Mouse (Mus musculus): ENCODE measurements around the gene Trpv5.

The Trpv5 gene

DNA sequence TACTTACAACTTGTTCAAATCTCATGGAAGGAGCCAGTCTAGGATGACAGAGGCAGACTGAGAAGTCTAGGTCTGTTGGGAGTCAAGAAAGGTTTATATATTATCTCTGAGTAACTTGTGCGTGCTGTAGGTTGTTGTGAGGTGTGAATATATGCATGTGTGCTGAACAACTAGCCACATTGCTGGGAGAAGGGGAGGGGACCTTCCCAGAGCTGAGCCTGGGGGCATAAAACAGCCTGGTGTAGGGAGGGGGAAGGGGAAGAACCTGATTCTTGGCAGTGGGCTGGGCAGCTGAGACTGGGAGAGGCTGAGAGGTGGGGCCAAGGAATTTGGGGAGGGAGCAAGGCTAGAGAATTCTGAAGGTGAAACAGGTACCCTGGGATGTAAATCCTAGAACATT is at the start of gene Trpv5:
Gene Trpv5, minus strand, starts transcription at position 101 of the 400 bp plus-strand sequence.
- DNase-seq = peak; percentile 59

DNA sequence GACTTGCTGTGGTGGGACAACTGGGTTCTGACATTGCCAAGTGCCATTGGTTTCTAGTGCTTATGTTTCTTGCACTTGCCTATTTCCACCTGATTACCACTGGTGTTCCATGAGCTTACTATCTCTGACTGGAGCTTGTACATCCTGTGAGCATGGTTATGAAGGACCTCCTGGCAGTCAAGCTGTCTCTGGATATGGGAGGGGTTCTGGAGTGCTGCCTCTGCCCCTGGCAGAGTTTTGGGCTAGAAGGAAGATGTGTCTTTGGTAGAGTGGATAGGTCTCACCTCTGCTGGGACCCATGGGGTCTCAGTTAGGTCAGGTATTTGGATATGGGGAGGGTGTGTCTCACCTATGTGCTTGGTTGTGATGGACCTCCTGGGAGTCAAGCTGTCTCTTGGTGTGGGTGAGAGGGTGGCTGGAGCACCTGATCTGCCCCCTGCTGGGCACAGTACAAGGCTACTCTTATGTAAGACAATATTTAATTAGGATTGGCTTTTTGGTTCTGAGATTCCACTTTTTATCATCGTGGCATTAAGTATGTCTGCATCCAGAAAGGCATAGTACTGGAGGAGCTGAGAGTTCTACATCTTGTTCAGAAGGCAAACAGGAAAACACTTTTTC is 47.5 kb upstream of the Trpv5 start:
- DNase-seq = peak; percentile 33

DNA sequence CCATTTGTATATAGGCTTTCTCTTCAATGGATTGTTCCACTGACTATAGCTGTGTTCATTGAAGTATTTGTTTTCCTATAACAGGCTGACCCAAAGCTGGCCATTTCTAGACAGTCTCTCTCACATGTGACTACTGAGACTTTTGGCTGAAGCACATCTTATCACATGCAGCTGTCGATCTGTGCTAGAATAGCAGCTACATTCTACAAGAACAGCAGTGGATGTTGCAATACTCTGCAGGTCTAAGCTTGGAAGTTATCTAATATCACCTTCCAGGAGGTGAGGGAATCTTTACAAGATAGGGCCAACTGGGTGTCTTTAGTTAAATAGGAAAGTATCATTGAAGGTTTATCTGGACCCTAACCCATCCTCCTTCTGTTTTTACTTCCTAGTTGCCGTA is 40.9 kb upstream of the Trpv5 start:
- no peak for DNase-seq

DNA sequence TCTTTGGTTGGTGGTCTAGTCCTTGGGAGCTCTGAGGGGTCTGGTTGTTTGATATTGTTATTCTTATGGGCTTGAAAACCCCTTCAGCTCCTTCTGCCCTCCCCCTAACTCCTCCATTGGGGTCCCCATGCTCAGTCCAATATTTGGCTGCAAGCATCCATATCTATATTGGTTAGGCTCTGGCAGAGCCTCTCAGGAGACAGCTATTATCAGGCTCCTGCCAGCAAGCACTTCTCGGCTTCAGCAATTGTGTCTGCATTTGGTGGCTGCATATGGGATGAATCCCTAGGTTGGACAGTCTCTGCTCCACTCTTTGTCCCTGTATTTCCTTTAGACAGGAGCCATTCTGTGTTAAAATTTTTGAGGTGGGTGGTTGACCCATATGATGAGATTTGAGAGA is 29.7 kb upstream of the Trpv5 start:
- DNase-seq = peak; percentile 11

DNA sequence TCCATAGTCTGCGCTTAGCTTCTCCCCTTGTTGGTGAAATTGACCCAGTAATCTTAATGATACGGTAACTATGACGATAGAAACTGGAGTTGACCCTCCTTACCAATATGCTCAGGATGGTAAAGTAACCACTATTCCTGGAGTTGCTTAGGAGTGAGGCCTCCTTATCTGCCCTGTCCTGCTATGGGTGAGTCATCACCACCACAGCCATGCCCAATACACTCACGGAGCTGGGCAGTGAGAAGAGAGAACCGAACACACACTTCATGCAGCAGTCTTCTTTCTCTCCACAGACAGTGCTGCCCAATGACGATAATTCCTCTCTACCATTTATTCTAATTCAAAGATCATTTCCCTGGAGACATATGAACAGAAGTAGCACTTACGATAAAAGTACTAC is 25.7 kb upstream of the Trpv5 start:
- peak; percentile 40 for DNase-seq

DNA sequence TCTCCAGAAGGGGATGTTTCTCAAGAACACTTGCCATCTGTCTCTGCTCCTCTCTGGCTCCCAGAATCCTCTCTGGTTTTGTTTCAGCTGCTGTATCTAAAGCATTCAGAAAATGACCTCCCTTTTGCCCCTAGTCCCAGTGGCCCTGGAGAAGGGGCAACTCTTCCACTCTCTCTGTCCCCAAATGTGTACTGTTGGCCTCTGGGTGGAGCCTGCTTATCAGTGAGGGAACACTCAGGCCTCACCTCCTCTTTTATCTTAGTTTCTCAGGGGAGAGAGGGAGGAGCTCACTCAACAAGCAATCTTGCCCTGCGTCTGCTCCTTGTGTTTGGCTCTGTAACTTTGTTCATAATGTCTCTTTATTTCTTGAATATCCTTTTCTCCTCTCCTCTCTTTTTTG is 23.6 kb upstream of the Trpv5 start, which contains the start of gene Kel:
Gene Kel, minus strand, starts transcription at position 217 of the 400 bp plus-strand sequence.
- peak; percentile 24 for DNase-seq

DNA sequence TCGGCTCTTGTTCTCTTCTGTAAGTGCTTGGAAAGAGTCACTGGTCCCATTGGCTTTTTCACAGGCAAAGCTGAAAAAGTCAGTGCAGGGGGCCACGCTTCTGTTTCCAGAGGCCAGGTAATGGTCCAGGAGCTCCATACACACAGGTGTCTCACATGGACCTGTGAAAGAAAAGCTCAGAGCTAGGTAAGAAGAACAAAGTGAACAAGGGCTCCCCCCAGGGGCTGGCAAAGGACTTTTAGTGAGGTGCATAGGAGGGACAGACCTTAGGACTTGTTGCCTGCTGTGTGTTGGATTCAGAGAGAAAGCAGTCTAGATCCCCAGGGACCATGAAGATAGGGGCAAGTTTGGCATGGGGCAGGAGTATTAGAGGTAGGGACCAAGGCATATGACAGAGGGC is 22.4 kb upstream of the Trpv5 start:
- peak; percentile 72 for DNase-seq

DNA sequence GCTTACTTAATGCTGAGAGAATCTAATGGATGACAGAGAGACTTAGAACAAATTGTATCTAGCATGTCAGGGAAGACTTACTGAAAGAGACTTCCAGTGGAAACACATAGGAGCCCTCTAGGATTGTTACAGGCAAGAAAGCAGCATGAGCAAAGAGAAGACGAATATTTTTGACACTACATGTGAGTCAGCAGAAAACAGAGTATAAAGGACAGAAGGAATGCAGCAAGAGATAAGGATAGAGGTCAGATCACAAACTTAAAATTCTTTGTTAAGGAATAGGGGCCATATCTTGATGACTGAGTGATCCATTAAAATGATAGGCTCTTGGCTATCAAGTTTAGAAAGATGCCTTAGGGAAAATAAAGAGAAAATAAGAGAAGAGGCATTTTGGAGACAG is 20.7 kb upstream of the Trpv5 start:
- no peak for DNase-seq

DNA sequence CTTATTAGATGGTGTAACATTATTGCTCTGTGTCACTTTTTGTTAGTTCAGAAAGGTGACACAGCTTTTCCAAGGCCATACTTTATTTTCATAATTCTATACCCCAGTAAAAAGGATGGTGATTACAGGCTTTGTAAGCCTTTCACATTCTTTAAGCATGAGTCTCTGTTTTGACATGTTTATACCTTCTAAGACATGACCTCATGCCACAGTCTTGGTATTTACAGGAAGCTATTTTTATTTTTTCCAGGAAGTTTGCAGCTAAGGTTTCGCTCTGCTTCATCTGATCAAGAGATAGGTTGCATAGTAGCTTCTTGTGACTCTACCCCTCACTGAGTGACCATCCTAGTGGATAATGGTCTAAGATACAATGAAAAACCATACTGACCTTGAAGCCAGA is 13.8 kb upstream of the Trpv5 start:
- DNase-seq = no peak

DNA sequence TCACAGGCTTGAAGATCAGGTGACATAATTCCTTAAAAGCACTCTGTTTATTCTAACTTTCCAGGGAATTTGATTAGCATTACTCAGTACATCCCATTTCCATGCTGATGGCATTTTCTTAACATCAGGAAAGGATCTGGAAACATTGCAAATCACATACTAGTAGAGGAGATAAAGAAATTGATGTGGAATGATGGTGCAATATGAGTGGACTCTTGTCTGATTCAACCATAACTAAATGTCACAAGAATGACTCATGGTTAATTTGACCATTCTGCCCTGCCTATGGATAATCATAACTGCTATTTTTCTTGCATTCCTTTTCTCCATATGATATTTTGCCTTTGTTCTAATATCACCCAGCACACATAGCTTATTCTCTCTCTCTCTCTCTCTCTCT is 11.6 kb upstream of the Trpv5 start:
- no peak for DNase-seq

DNA sequence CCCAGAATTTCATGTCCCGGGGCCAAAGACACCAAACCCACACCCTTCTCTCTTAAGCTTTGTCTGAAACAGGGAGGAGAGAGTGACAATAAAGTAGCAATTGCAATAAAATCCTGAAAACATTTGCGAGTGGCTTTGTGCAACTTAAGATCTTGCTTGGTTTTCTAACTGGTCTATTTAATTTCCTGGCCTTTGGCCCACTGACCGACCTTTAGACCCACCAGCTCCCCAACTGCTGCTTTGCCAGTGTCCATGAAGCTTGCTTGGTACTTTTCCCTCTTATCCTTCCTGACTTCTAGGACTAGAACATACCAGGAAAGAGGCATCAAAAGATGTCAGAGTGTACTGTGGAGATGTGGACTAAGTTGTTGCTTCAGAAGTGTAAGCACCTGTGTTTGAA is 5.0 kb upstream of the Trpv5 start:
- DNase-seq = no peak

DNA sequence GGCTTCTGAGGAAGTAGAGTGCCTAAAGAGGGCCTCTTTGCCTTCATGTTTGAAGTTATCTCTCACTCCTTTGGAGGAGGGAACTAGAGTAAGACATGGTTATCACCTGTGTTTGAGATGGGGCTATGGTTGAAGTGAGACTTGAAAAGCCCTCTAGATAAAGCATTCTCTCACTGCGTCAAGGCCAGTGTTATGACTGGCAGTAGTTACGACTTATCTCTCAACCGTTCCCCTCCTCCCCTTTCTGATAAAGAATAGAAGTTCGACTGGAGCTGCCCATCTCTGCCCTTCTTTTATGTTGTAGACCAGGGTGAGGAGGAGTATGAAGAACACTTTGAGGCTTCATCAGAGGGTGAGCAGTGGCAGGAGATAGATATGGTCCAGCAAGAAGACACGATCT is 4.3 kb upstream of the Trpv5 start:
- peak; percentile 70 for DNase-seq

DNA sequence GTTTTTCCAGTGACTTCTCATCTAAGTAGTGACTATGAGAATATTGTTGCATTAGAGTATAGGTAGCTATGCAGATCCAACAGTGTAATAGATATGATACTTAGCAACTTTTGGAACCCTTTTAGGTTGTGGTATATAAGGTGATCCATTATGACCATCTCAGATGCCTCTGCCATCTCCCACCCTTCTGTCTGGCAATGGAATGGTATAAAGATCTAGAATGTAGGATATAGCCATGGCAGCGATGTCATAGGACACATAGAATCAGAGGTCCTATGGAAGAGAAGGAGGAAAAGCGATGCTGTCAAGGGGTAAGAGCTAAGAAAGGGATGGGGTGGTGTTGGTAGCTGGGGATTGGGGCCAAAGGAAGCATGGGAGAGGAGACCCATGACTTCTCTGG is 3.6 kb upstream of the Trpv5 start, which contains the start of gene Llcfc1:
Gene Llcfc1, plus strand, starts transcription at position 301 of the 400 bp plus-strand sequence.
- DNase-seq = peak; percentile 42

DNA sequence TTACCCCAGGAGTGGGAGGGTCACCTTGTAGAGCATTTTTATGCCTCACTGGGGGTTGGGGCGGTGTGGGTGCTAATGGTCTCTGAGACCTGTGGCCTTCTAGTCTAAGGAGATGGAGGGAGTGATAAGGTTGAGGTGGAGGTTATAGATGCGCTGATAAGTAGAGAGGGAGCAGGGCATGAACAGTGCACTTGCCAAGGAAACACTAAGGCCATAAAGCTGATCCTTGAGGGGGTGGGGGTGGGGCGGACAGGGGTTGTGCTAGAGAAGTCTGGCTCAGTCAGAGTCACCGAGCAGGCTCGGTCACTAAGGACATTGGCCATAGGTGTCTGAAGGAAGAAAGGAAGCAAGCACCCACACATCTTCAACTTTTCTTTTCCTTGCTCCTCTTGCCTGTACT is 1.1 kb upstream of the Trpv5 start:
- DNase-seq = peak; percentile 43

DNA sequence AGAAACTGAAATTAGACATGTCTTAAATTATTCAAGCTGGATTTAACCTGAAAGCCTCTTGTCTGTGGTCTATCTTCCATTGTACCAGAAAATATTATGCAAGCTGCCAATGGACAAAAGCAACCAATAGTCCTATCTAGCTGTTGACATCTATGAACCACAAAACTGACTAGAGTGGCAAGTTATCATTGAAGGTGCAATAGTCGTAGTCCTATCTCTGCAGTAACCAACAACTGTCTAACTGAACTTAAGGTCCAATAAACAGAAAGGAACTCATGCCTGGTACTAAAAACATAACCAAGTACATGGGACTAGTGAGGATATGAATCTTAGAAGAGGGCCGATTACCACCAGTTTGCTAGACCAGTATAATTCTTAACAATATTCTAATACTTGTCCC is 4.0 kb downstream of the Trpv5 start:
- no peak for DNase-seq

DNA sequence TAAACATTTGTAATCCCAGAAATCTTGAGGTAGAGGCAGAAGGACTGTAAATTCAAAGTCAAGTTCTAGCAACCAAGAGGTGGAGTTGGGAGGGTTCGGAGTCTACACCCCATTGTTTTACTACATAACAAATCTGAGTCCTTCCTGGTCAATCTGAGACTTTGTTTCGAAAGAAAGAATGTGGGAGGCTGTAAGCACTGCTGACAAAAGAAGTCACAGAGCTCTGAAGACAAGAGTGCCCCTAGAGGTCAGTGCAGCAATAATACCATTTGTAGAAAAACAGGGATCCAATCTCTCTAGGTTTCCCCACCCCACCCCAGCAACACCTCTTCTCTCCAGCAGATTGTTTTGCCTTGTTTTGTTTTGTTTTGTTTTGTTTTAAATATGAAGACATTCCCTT is 18.2 kb downstream of the Trpv5 start:
- no peak for DNase-seq

DNA sequence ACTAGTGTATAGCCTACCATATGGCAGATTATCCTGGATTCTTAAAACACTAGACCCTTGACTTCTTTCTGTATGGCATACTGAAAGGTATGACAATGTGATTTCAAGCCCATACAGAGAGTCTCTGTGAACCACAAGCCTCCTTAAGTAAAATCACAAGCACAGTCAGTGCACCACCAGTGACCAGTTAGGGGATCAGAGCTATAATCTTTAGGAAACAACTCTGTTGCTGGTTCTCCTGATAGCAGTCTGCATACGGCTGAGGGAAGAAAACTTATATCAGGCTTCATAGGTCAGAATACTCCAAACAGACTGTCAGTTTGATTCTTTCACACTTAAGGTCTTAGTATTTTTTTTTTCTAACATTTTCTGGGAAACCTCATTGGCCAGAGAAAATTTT is 22.1 kb downstream of the Trpv5 start:
- DNase-seq = no peak

DNA sequence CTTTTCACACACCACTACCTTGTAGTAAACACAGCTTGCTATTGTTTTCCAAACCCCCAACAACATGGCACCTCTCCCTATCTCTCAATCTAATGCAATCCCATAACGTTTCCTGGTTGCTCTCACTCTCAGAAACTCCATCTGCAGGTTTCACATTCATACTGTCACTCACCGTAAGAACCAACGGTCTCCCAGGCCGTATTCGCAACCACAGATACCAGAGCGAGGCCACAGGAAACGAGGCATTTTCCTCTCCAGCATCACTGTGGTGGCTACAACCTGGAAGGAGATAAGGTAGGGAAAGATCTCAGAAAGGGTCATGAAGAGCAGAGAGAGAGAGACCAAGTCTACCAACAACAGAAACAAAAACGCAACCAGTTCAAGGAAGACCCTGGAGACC is 25.9 kb downstream of the Trpv5 start:
- no peak for DNase-seq

DNA sequence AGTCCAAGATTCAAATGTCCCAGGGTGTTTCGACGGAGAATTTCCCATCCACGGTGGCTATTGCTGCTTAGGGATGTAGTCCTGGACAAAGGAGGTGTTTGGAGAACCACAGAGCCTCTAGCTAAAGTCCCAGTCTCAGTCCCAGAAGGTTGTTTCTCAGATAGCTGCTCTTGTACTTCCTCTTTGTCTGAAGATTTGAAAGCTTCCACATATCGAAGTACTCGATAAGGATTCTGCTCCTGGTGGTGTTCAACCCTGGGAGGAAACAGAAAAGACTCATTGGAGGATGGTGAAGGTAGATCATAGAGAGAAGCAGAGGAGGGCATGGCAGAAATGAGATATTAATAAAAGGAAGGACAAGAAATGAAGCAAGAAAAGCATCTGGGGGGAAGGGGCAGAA is 27.4 kb downstream of the Trpv5 start:
- DNase-seq = no peak

DNA sequence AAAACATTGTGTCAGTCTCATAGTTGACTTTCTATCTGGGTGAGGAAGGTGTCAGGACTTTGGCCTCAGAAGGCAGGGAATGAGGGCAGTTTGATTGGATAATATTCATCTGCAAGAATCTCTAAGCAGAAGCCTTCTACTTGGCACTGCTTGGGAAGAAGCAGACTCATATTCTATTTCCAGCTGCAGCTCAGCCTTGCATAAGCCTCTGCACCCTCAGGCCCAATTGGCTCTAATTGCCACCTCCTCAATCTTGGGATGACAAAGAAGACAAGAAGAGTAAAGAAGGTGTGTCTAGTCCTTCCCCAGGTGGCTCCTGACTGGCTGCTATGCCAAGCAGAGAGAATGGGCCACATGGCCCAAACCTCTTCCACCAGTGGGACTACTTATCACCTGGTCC is 33.9 kb downstream of the Trpv5 start:
- DNase-seq = no peak

DNA sequence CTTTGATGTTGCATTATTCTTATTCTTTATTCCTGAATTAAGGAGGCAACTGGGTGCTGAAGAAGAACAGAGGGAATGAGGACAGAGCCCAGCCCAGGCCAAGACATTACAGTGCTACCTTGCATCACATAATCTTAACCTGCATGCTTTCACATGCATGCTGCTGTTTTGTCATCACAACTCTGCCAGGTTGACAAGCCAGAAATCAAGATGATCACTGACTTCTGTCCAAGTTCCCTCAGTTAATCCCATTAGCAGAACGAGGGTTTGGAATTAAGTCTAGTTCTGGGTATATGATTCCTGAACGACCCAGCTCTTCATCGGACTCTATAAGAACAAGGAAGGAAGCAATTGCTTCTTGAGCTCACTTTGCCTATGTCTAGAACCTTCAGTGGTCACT is 34.3 kb downstream of the Trpv5 start:
- no peak for DNase-seq

DNA sequence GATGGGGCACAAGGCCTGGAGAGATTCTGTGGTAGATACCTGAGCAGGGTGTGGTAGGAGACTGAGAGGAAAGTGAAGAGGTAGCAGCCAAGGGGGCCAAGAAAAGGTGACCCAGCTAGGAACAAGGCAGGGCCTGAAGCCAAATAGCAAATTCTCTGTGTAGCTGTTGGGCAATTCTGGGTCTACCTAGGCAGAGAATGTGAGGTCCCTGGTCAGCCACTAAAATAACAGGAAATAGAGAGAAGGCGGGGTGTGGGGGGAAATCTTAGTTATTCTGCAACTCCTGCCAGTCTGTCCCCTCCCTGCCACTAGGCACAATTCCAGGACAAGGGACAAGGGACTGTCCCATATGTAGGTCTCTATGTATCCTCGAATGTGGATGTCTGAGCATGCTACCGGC is 37.3 kb downstream of the Trpv5 start:
- no peak for DNase-seq

DNA sequence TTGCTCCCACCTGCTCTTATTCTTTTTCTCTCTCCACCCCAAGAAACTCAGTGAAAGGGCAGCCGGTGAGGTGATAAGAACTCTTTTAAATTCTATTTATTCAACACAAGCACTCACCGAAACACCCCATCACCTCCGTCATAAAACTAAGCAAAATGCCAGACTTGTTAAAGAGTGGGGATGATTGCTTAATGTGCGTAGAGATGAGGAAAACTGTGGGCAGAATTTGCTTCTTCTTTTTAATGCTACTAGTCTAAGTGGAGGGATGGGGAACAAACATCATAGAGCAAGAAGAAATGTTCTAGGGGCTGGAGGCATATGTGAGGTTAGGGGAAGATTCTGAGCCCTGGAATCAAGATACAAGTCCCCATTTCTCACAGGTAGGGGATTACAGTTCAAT is 37.8 kb downstream of the Trpv5 start:
- DNase-seq = no peak

DNA sequence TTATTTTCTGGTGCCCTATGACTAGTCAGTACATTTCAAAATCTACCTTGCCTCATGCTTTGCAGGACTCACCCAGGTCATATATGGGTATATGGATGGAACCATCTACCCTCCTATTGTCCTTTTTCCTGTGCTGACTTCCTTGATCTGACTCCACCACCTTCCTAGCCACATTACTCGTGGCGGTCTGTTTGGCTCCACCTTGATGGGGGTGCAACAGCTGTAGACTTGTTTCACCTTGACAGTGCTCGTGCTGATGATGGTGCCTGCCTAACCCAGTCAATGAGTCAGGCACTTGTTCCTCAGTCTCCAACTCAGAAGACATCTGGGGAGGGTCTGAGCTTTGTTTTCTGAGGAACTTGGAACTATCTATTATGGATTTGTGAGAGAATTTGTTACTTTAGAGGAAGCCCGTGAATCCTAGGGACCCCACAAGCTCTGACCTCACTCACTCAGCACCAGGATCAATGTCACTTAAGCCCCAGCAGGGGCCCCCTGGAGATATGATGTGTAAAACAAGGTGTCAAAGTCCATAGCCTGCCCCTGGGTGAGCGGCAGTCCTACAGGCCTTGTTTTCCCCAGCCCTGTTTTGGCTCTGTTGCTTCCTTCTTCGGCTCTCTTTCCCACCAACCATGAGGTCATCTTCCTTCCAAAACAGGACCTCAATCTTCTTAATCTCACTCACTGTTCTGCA is 39.2 kb downstream of the Trpv5 start:
- peak; percentile 83 for DNase-seq

DNA sequence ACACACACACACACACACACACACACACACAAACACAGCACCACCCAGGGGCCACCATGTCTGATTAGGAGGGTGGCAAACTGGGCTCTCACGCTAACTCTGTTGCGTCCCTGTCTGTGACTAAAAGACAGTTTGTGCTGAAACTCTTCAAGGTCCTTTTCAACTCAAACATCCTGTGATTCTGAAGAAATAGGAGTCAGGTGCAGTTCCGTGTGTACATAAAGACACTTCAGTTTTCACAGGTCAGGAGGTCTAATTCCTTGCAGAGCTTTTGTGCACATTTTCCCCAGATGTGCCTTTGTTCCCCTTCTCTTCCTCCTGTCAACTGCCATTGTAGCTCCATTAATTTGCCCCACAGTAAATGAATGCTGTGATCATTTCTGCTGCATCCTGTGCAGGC is 40.1 kb downstream of the Trpv5 start:
- no peak for DNase-seq
